Mouse (Mus musculus) T-helper 2 cell (primary cell): ENCODE measurements around the gene Ptprcap.

Experiments used
- in situ Hi-C: fragments of 300-600 bp; cut with MboI, MseI; formaldehyde crosslinking; loops from one replicate; pipeline ENCODE4 v1.15.1; 2025; ENCODE audit warnings: high pct_unique_total_duplicates

Gene Ptprcap

GRCm38 (mm10) chr19:4164721-4165120, 11.3 kb downstream of the Ptprcap start:
- in situ Hi-C loops: loop anchor here (5.0 kb wide), 1 partner anchor 52 kb away; no protein-coding TSS in a partner anchor

GRCm38 (mm10) chr19:4166678-4167476, 13.5 kb downstream of the Ptprcap start:
- in situ Hi-C loops: no loop called here

- in situ Hi-C loops: no loop called here
These were observed 16.0 kb downstream of the Ptprcap start for GRCm38 (mm10) chr19:4169378-4169784.

GRCm38 (mm10) chr19:4169810-4170209, 16.4 kb downstream of the Ptprcap start:
- in situ Hi-C loops: no loop called here

- in situ Hi-C loops: no loop called here
These were observed 17.5 kb downstream of the Ptprcap start for GRCm38 (mm10) chr19:4170723-4171392.

- in situ Hi-C loops: no loop called here
These were observed 18.2 kb downstream of the Ptprcap start for GRCm38 (mm10) chr19:4171393-4172290.

GRCm38 (mm10) chr19:4172925-4173324, 19.5 kb downstream of the Ptprcap start:
- in situ Hi-C loops: no loop called here

- in situ Hi-C loops: no loop called here
These were observed 22.1 kb downstream of the Ptprcap start, which contains the start of gene Carns1 for GRCm38 (mm10) chr19:4175368-4175947. TSS of gene Carns1 (minus strand) at chr19:4175479.

- in situ Hi-C loops: no loop called here
These were observed 27.0 kb downstream of the Ptprcap start for GRCm38 (mm10) chr19:4180411-4180810.

GRCm38 (mm10) chr19:4181892-4182291, 28.5 kb downstream of the Ptprcap start:
- in situ Hi-C loops: no loop called here

- in situ Hi-C loops: no loop called here
These were observed 30.3 kb downstream of the Ptprcap start for GRCm38 (mm10) chr19:4183689-4184088.

- in situ Hi-C loops: no loop called here
These were observed 31.9 kb downstream of the Ptprcap start for GRCm38 (mm10) chr19:4184976-4185975.

- in situ Hi-C loops: no loop called here
These were observed 33.9 kb downstream of the Ptprcap start for GRCm38 (mm10) chr19:4187303-4187702.

- in situ Hi-C loops: no loop called here
These were observed 35.7 kb downstream of the Ptprcap start for GRCm38 (mm10) chr19:4189051-4189620.

- in situ Hi-C loops: no loop called here
These were observed 37.5 kb downstream of the Ptprcap start, which contains the start of gene Tbc1d10c for GRCm38 (mm10) chr19:4190831-4191334. TSS of gene Tbc1d10c (minus strand) at chr19:4191284.

- in situ Hi-C loops: no loop called here
These were observed 38.3 kb downstream of the Ptprcap start, which contains the start of gene Ppp1ca for GRCm38 (mm10) chr19:4191528-4192250. TSS of gene Ppp1ca (plus strand) at chr19:4192065.

GRCm38 (mm10) chr19:4192251-4192985, 39.0 kb downstream of the Ptprcap start:
- in situ Hi-C loops: no loop called here

- in situ Hi-C loops: no loop called here
These were observed 39.7 kb downstream of the Ptprcap start for GRCm38 (mm10) chr19:4193129-4193528.
